Mouse (Mus musculus) layer of hippocampus, postnatal 14 days (tissue): ENCODE data around the gene Atp11b. TPM values are rescaled to one million over a fixed set of nuclear protein-coding genes. Genes with fewer than 3 reads are reported as not detected.

Experiments
- DNase-seq, 2 experiments: peaks; one replicate each; pipeline ENCODE4 v3.0.0; 2021 to 2022; ENCODE audit warnings: low spot score in 2 of 2, mixed read lengths in 1 of 2
- total RNA-seq, 2 experiments: library from RNA; stranded (reverse); gene quantifications; 2 replicates each; pipeline ENCODE4 v1.2.3; 2021

The Atp11b gene
- total RNA-seq, 2 experiments from 2014 or later = 99.8 to 121 TPM

DNA sequence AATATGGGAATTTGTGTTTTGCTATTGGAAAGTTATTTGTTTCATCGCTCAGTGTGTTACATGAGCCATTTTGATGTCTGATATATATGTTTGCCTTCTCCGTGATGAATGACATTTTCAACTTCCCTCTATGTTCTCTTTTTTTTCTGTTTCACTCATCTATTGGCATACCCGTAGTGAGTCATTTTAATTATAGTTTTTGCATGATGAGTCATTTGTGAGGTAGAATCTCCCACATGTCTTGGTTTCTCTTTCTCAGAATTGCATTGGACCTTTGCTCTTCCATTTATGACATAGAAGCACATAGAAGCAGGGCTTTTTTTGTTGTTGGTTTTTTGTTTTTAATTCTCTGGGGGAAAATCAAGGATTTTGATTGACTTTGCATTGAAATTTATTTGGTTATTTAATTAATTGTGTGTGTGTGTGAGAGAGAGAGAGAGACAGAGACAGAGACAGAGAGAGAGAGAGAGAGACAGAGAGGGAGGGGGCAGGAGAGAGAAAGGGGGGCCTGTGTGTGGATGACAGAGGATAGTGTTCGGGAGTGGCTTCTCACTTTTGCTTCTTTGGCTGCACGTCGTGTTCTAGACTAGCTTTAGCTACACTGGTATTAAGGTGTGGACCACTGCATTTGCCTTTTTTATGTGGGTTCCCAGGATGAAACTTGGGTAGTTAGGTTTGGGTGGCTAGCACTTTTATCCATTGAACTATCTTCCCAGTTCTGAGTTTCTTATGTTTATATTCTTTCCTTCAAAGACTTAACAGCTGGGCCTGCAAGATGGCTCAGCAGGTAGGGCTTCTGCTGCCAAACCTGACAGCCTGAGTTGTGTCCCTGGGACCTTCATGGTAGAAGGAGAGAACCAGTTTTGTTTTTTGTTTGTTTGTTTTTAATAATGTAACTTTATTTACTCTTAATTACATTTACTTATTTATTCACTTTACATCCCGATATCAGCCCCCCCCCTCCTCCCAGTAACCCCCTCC, 11.0 kb downstream of the Atp11b start:
- no peak for DNase-seq

DNA sequence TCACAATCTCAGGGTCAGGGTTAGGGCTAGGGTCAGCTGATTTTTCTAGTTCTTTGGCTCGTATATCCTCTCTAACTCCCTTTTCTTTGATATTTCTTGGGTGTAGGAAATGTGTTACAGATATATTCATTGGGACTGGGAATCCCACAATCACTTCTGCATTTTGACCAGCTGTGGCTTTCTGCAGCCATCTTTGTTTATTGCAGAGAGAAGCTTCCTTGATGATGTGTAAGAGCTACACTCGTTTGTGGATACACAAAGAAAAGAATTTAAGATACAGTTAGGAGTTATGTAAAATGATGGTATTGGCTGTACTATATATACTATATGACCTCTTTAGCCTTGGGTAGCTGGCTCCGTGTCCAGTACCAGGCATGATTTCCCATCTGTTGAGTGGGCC, 25.8 kb downstream of the Atp11b start:
- DNase-seq = no peak

GRCm38 (mm10) chr3:35802040-35802439, 48.1 kb downstream of the Atp11b start:
- DNase-seq = no peak

- no peak for DNase-seq
These were observed 66.0 kb downstream of the Atp11b start for GRCm38 (mm10) chr3:35819887-35820286.

- DNase-seq = no peak
These were observed 68.1 kb downstream of the Atp11b start for GRCm38 (mm10) chr3:35822036-35822435.

GRCm38 (mm10) chr3:35849326-35849725, 95.4 kb downstream of the Atp11b start:
- DNase-seq = no peak

DNA sequence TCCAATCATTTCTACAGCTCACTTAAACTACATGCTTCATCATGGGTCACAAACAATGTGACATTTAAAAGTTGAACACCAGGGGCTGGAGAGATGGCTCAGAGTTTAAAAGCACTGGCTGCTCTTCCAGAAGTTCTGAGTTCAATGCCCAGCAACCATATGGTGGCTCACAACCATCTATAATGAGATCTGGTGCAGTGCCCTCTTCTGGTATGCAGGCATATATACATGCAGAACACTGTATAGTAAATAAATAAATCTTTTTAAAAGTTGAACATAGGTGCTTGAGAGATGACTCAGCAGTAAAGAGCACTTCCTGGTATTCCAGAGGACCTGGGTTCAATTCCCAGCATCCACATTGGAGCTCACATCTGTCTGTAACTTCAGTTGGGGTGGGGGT, 129.4 kb downstream of the Atp11b start:
- no peak for DNase-seq

DNA sequence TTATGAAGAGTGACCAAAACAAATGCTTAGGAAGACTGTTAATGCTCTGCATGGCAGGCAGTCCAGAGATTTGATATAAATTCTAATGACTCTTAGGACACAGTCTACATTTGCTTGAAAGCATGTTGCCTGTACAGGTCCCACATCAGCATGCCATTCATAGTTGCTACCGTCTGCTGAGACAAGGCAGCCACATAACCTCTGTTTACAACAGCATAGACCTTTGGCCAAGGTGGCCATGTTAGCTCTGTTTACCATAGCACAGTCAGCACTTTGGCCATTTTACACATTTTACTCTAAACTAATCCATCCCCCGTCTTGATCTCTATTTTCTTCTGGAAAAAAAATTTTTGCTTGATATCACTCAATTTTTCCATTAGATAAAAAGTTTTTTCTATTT, 135.6 kb downstream of the Atp11b start:
- no peak for DNase-seq

- DNase-seq = no peak
These were observed 137.2 kb downstream of the Atp11b start for GRCm38 (mm10) chr3:35891123-35891522.

DNA sequence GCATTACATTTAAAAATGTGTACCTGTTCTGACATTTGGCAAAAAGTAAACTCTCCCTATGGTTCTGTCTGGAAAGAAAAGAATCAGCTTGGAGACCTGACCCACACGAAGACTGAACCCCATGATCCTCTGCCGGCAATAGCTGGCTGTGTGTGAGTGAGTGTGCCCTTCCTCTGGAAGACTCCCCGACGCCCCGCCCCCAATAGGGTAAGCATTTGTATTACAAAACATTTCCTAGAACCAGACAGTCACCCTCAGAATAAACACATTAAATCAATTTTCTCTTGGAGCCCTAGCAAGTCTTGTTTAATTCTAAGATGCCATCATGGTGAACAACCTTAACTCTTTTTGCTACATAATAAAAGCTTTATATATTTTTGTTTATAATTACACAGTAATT, 139.2 kb downstream of the Atp11b start:
- DNase-seq = no peak

DNA sequence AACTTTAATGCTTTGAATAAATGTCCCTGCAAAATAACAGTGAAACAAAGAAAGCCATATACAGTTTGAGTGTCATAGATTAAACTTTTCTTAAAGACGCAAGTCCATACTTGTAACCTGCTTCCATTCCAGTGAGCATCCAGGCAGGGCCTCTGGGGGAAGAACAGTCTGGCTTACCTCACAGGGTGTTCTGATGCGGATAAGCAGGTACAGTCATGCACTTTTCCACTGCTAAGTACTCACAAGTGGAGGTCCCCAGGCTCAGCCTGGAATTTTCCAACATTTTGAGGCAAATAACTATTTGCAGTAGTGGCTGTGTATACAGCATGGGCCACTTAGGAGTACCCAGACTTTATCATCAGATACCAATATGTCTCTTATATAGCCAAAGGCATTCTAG, 144.0 kb downstream of the Atp11b start:
- DNase-seq = no peak

DNA sequence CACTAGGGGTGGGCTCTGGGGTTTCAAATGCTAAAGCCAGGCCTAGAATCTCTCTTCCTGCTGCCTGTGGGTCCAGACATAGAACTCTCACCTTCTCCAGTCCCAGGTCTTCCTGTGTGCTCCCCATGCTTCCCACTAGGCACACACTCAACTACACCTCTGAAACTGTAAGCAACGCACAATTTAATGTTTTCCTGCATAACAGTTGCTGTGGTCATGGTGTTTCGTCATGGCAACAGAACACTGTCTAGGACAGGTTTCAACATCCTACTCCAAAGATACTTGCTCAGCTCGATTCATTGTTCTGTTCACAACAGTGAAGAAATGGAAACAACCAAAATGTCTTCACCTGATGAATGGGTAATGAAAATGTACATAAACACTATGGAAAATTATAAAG, 145.2 kb downstream of the Atp11b start:
- no peak for DNase-seq

GRCm38 (mm10) chr3:35900555-35901204, 146.8 kb downstream of the Atp11b start:
- no peak for DNase-seq

Other genes with a start within 250 kb of the Atp11b start
- gene Dcun1d1, start 183.3 kb downstream of the Atp11b start, total RNA-seq = 10 to 100 TPM; 61.5 to 65.1 TPM
- gene Mccc1, start 246.6 kb downstream of the Atp11b start, total RNA-seq = 10 to 100 TPM; 34.3 to 45.2 TPM